Mouse (Mus musculus) layer of hippocampus, postnatal 36 days (tissue): Measurements from ENCODE around the gene Coro2a. TPM values are rescaled to one million over a fixed set of nuclear protein-coding genes. Genes with fewer than 3 reads are reported as not detected.

Experiments used
- DNase-seq, 2 experiments: peaks; one replicate each; pipeline ENCODE4 v3.0.0; 2022
- total RNA-seq, 2 experiments: library from RNA; stranded (reverse); gene quantifications; 2 replicates each; pipeline ENCODE4 v1.2.3; 2021

The Coro2a gene
- total RNA-seq, 2 experiments from 2014 or later: 16.0 to 17.0 TPM

DNA sequence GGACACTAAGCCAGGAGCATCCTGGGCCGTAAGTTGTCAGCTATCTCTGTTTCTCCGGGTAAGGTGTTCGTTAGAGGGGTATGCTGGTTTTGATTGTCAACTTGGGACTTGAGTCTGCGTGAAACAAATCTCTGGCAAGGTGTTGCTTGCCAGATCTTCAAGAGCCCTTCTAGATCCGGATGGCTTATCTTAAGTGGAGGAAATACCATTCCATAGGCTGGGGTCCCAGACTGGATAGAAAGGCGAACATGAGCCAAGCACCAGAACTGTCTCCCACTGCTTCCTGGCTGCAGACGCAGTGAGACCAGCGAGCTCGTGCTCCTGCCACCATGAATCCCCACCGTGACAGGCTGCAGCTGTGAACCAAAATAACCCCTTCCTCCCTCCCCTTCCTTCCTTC is 80.5 kb downstream of the Coro2a start:
- no peak for DNase-seq

DNA sequence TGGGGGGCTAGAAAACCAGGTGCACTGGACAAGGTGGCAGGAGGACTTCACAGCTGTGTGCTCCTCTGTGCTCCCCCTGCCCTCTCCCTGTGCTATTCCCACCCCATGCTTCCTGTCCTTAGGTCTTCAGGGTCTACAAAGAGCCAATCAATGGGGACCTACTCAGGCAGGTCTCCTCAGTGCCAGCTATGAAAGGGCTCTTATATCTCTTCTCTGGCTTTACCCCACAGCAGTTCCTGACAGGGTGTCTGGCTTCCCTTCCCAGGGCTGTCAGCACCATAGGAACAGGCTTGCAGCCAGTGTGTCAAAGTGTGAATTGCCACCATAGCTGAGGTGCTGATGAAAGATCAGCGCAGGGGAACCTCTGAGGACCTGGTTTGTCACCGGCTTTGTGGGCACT is 81.5 kb downstream of the Coro2a start:
- DNase-seq: no peak

DNA sequence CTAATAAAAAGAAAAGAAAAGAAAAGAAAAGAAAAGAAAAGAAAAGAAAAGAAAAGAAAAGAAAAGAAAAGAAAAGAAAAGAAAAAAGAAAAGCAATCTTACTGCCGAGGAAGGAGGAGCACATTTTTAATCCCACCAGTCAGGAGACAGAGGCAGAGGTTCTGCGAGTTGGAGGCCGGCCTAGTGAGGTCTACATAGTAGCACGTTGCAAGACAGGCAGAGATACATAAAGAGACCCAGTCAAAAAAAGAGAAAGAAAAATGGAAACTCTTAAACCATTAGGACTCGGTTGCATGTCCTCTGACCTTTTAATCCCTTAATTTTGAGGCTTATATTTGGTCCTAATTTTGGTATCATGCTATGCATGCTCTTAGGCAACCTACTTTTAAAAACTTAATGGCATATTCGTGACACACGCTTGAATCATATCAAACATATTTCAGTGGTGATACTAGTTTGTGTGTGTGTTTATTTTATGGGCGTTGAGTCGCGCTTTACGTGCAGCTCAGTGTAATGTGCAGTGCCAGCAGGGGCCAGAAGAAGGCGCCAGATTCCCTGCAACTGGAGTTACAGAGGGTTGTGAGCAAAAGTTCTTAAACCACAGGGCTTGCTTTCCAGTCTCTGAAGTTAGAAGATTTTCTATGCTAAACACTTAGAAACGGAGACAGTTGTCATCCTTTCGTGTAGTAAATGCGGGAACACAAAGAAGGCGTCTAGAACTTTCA is 94.1 kb downstream of the Coro2a start:
- DNase-seq: peak; percentile 45 to 60

DNA sequence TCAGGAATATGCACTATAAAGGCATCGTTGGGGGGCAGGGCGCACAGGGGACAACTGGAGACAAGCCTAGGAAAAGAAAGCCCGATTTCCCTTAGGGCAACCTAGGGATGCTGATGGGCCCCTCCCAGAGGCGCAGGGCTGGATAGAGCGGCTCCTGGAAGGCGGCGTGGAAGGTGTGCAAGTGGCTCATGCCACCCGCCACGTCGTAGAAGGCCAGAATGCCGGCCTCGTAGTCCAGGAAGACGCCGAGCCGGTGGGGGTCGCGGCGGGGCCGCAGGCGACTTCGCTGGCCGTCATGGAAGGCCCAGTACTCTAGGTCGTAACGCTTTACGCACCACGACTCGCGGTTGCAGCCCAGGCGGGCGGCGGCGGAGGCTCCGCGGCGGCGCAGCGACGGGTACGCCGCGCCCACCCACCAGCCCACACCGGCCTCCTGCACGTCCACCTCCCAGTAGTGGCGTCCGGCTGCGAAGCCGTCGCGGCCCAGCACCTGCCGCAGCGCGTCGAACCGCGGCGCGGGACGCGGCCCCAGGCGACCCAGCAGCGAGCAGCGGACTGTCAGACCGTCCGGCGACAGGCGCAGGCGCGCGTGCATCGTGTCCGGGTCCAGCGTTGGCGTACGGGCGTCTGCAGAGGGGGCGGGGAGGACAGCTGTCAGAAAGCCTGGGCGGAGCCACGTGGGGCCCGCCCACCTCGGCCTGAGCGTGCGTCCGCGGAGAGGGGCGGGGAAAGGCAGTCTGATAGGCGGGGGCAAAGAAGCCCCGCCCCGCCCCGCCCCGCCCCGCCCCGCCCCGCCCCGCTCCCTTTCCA is 95.0 kb downstream of the Coro2a start:
- DNase-seq: peak; percentile 95 to 96

DNA sequence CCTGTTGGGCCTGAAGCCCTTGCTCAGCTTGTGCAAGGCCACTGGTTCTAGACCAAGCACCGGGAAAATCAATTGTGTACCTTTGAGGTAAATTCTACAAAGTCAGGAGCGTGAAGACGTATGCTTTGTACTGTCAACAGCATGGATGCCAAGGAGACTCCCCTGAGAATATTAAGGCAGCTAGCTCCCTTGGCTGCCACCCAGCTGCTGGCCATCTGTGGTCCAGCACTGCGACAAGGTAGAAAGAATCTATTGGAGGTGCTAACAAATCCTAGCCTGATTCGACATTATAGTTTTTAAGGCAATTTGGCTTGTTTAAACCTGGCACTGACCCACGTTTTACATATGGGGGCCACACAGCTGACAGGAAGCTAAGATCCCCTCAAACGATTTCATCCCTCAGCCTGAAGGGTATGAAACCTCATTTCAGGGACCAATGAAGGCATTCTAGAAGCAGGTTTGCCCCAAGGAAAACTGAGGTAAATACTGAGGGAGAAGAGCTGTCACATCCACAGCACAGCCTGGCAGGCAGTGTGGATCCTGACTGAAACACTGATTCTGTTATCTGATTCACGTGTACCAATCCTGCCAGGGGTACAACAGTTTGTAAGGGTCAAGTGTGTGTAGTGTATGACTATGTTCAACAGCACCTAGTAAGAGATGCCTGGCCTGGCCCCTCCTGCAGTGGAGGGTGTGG is 96.5 kb downstream of the Coro2a start:
- no peak for DNase-seq

DNA sequence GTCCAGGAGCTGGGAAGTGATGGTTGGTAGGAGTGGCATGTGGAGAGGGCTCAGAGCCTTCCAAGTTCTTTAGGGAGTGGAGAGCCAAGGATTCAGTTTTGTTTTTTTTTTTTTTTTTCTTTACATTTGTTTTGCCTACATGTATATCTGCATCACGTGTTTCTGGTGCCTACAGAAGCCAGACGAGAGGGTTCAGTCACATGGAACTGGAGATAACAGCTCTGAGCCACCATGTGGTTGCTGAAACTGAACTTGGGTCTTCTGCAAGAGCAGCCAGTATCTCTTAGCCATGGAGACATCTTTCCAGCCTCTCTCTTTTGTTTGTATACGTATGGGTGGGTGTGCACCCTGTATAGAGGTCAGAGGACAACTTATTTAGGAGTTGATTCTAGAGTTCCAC is 98.1 kb downstream of the Coro2a start:
- DNase-seq: no peak

DNA sequence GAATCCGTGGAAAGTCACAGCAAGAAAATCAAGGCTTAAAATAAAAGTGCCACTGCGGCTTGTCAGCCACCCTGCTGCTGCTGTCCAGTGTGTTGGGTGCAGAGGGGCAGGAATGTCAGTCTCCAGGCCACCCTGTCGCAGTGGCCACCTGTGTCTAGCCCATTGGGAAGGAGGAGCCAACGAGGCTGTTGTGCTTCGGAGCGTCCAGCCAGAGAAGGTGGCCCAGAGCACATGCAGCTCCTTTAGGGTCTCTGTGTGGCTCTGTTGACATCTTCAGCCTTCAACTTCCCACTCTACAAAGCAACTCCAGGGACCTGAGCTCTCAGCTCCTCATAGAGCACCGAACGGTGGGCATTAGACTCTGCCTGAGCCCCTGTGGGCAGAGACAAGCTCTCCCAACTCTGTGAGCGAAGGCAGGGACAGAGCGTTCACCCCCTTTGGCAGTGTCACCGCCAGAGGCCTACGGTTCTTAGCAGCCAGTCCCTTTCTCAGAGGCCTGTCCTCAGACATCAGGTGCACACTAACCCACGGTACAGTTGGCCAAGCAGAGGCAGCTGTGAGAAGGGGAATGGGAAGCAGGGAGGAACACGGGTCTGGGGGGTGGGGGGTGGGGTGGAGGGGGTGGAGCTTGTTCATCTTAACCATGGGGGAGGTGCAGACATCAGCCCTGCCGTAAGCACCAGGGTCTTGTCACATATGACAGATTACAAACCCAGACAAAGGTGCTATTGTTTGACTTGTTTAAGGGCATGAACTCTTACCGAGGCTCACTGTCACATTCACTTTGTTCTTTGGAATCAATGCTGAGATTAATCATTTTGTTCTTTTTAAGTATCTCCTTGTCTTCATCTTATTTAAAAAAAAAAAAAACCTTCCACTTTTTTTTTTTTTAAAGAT is 99.1 kb downstream of the Coro2a start:
- DNase-seq: no peak

DNA sequence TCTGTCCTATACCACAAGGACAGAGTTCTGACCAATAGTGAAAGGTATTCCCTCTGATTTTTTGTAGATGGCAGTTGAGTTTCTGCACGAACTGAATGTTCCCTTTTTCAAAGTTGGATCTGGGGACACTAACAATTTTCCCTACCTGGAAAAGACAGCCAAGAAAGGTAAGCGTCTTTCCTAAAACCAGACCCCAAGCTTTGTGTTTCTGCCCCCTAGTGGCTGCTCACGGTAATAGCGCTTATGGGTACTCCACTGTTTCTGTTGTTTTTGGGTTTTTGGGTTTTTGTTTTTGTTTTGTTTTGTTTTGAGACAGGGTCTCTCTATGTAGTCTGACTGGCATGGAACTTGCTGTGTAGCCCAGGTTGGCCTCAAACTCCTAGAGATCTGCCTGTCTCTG is 103.0 kb downstream of the Coro2a start:
- no peak for DNase-seq

DNA sequence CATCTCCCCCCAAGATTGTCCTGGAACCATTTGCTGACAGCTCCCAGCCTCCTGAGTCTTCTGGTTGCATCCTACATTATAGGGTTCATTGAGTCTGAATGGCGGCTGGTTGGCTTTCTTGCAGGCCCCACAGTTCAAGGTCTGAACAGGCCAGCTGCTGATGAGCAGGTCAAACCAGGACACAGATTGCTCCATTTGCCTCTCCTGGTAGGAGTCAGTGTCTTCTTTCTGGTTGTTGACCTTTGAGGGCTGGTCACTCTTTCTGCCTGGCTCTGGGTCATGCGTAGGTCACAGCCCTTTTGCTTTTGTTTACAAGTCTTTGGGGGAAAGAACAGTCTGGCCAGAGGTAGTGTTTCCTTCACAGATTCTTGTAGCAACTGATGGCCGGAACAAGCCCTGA is 103.5 kb downstream of the Coro2a start:
- no peak for DNase-seq

DNA sequence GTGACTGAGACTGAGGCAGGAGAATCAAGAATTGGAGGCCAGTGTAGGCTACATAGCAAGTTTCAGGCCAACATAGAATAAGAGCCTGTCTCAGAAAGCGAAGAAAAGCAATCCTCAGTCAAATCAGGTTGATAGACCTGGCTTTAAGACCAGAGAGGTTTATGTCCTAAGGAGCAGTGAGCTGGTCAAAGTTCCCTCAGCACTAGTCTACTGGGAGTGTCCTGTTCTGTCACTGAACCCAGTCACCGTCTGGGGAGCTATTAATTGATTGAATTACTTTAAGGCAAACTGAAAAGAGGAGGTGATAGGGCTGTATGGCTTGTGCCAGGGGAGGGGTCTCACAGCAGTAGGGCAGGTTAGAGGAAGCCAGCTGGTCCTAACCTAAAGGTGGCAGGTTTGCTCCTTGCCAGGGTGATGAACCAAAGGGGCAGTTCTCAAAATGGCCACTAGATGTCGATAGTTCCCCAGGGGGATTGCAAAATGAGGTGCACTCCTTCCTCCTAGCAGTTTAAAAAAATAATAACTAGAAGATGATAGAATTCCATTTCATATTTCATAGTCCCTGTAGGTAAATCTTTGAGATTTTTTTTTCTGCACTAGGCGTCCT is 104.6 kb downstream of the Coro2a start:
- peak; percentile 41 to 62 for DNase-seq

DNA sequence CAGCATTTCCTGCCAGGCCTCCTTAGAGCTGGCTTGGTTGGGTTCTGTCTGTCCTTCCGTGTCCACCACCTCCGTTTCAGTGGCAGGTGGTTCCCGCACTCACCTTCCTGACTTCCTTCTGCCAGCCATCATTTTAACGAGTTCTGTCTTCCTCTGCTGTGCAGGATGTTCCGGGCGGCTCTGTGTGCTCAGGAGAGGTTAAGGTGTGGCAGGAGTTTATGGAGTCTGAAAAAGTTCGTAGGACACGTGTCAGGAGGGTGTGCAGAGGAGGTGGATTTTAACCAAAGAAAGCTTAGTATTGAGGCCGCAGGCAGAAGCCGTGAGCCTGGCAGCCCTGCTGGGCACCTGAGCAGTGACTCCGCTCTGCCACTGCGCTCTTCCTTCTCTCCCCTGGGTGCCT is 106.5 kb downstream of the Coro2a start:
- no peak for DNase-seq

DNA sequence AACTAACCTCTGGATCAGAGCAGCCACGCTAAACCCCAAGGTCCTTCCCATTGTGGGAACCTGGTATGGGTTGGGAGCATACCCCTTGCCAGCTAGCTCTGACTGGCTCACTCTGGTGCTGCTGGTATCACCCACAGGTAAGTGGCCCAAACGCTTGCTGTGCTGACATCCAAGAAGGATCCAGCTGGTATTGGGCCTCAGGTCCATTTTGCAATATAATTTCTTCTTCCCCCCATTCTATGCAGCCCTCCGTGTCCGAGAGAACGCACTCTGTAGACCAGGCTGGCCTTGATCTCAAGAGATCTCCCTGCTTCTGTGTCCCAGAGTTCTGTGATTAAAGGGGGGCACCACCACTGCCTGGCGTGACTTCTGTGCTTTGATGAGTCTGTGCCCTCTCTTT is 108.9 kb downstream of the Coro2a start:
- no peak for DNase-seq

DNA sequence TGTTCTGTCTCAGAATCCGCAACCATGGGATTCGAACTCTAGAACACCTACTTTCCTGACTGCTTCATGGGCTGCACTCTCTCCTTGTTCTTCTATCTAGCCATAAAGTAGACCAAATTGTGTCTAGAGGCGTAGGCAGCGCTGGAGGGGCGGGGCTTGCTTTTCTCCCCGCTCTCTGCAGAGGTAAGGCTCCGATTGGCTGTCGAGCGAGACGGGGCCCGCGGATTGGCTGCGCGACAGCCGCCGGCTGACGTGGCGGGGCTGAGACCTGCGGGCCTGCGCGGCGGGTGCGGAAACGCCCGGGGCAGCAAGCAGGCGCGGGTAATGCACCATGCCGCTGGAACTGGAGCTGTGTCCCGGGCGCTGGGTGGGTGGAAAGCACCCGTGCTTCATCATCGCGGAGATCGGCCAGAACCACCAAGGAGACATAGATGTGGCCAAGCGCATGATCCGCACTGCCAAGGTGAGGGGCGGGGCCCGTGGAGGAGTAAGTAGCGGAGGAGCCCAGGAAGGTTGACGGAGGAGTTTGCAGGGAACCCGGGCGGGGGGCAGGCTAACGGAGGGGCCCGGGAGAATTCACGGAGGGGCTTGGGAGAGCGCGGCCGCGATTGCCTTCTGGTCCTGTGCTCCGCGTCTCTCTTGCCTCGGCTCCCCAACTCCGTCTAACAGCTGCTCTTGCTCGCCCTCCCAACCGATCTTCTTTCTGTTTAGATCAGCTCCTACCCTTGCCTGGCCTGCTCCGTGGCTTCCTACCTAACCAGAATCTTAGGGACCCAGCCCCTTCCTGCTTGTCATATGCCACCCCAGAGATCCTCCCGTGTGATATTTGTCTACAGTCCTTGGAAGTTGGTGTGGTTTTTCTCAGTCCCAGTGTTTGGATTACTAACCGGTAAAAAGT is 112.7 kb downstream of the Coro2a start, which contains the start of gene Nans:
Gene Nans, plus strand, starts transcription at position 221 of the 898 bp plus-strand sequence.
- peak; percentile 93 for DNase-seq

DNA sequence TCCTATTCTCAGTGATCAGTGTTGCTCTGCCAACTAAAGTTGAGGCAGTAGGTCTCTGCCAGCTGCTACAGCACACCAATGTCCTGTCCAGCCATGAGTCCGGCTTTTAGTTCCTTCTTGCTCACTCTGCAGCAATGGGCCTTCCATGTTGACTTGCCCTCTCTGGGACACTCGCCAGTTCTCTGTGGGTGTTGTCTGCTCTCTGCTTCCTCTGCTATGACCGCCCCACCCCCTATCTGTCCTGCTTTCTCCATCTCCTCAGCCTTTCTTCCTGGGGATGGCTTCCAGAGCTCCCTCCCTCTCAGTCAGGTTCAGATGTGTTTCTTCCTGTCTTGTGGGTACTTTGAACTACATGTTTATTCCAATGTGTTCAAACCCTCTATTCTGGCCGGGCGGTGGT is 114.7 kb downstream of the Coro2a start:
- DNase-seq: no peak

Other genes starting within 250 kb of the Coro2a start
- 1 to 10 TPM; 4.5 to 5.0 TPM for gene Trmo, start 212.8 kb downstream of the Coro2a start, total RNA-seq
- not detected for gene Hemgn, start 188.7 kb downstream of the Coro2a start, total RNA-seq
- gene Anp32b, start 151.3 kb downstream of the Coro2a start, total RNA-seq: 10 to 100 TPM; 50.2 to 55.6 TPM
- gene Nans, start 113.0 kb downstream of the Coro2a start, total RNA-seq: 10 to 100 TPM; 16.1 to 19.0 TPM
- 1 to 10 TPM in 1 of 2 experiments, under 1 TPM in 1; 0.88 to 1.1 TPM for gene Trim14, start 66.1 kb downstream of the Coro2a start, total RNA-seq
- gene Tbc1d2, start 48.0 kb upstream of the Coro2a start, total RNA-seq: 1 to 10 TPM; 2.4 to 3.1 TPM